Mouse (Mus musculus) fat pad, adult 2 months (tissue): Measurements from ENCODE around the gene Hrh3.

Experiments used
- DNase-seq: peaks from one replicate; pipeline ENCODE4 v3.0.0-alpha.2; 2011; ENCODE audit warnings: low read depth, low spot score; ENCODE audit errors: extremely low read depth

Gene Hrh3

GRCm38 (mm10) chr2:180107081-180107480 lies 2.8 kb upstream of the Hrh3 start:
- DNase-seq, result no peak

GRCm38 (mm10) chr2:180105441-180106190 lies 1.3 kb upstream of the Hrh3 start:
- DNase-seq, result no peak

- DNase-seq, result no peak
These were observed 530 bp upstream of the Hrh3 start for GRCm38 (mm10) chr2:180104659-180105377.

- no peak for DNase-seq
These were observed 924 bp downstream of the Hrh3 start for GRCm38 (mm10) chr2:180103151-180103977.

- no peak for DNase-seq
These were observed 4.8 kb downstream of the Hrh3 start for GRCm38 (mm10) chr2:180099529-180099928.

- DNase-seq, result no peak
These were observed 6.1 kb downstream of the Hrh3 start for GRCm38 (mm10) chr2:180098167-180098566.

- DNase-seq, result no peak
These were observed 6.7 kb downstream of the Hrh3 start for GRCm38 (mm10) chr2:180097585-180097984.

- DNase-seq, result no peak
These were observed 8.6 kb downstream of the Hrh3 start for GRCm38 (mm10) chr2:180095711-180096110.

GRCm38 (mm10) chr2:180090285-180090684 lies 14.0 kb downstream of the Hrh3 start:
- DNase-seq, result no peak

- no peak for DNase-seq
These were observed 16.8 kb downstream of the Hrh3 start for GRCm38 (mm10) chr2:180087472-180087871.

GRCm38 (mm10) chr2:180086637-180087027 lies 17.7 kb downstream of the Hrh3 start:
- DNase-seq, result no peak

GRCm38 (mm10) chr2:180085926-180086636 lies 18.2 kb downstream of the Hrh3 start:
- DNase-seq, result no peak

- DNase-seq, result no peak
These were observed 19.7 kb downstream of the Hrh3 start for GRCm38 (mm10) chr2:180084565-180084964.

GRCm38 (mm10) chr2:180083063-180083462 lies 21.2 kb downstream of the Hrh3 start:
- no peak for DNase-seq

- DNase-seq, result no peak
These were observed 23.6 kb downstream of the Hrh3 start for GRCm38 (mm10) chr2:180080680-180081079.

GRCm38 (mm10) chr2:180077622-180078021 lies 26.7 kb downstream of the Hrh3 start:
- no peak for DNase-seq

- DNase-seq, result no peak
These were observed 31.4 kb downstream of the Hrh3 start for GRCm38 (mm10) chr2:180072886-180073285.

- no peak for DNase-seq
These were observed 32.6 kb downstream of the Hrh3 start for GRCm38 (mm10) chr2:180071671-180072070.

GRCm38 (mm10) chr2:180070481-180071453 lies 33.5 kb downstream of the Hrh3 start, which contains the start of gene Mtg2:
Mtg2 (plus strand) TSS chr2:180070588.
- no peak for DNase-seq
